Mouse (Mus musculus) small intestine, adult 2 months (tissue): Measurements from ENCODE around the gene Uchl4. TPM values are rescaled to one million over a fixed set of nuclear protein-coding genes. Genes with fewer than 3 reads are reported as not detected.

Experiments used
- H3K27ac ChIP-seq: fragments of 200-500 bp; 2 replicates; pipeline ENCODE4 v1.5.1; 2012; ENCODE audit warnings: low read depth, low read length, control low read depth, inconsistent platforms; ENCODE audit not compliant: insufficient read depth
- H3K27me3 ChIP-seq: fragments of 200-500 bp; 2 replicates; pipeline ENCODE4 v1.6.1; 2012; ENCODE audit warnings: mild to moderate bottlenecking, moderate library complexity, low read length, inconsistent platforms; ENCODE audit not compliant: control insufficient read depth, insufficient read depth
- H3K36me3 ChIP-seq: fragments of 200-500 bp; 2 replicates; pipeline ENCODE4 v1.6.1; 2012; ENCODE audit warnings: mild to moderate bottlenecking, low read length, control low read depth, inconsistent platforms; ENCODE audit not compliant: control insufficient read depth, insufficient read depth
- H3K4me1 ChIP-seq: fragments of 200-500 bp; 2 replicates; pipeline ENCODE4 v1.6.1; 2012; ENCODE audit warnings: low read length, inconsistent platforms, mixed read lengths; ENCODE audit not compliant: control insufficient read depth, insufficient read depth, insufficient read length
- H3K4me3 ChIP-seq: fragments of 200-500 bp; 2 replicates; pipeline ENCODE4 v1.5.1; 2012; ENCODE audit warnings: low read depth, mild to moderate bottlenecking, control low read depth, inconsistent platforms, low read length, moderate library complexity
- CTCF ChIP-seq: fragments of 200-500 bp; IDR thresholded peaks from 2 replicates; pipeline ENCODE4 v1.5.1; 2012; ENCODE audit warnings: low read depth, mild to moderate bottlenecking, control low read depth, inconsistent platforms, low read length, moderate library complexity, mixed read lengths; ENCODE audit not compliant: insufficient replicate concordance, insufficient read length; ENCODE audit errors: extremely low read depth
- POLR2A ChIP-seq: fragments of 200-500 bp; IDR thresholded peaks from 2 replicates; pipeline ENCODE4 v1.6.1; 2012; ENCODE audit warnings: low read depth, mild to moderate bottlenecking, control low read depth, inconsistent platforms, low read length, moderate library complexity
- WGBS: fragments of 180-500 bp; shearing (Covaris S2); methylation state at CpG from one replicate; pipeline ENCODE4 v1.1.7; 2018; 5-methylcytosine and 5-hydroxymethylcytosine counted together
- polyA plus RNA-seq: library from polyadenylated mRNA; depleted of rRNA; stranded (reverse); fragments of >200 nt; gene quantifications from 2 replicates; pipeline ENCODE4 v1.2.3, GENCODE M21; 2012; rRNA removed

Uchl4 gene
- polyA plus RNA-seq, 1 experiment = not detected

- Histone ChIP-seq H3K4me3 (no peak overlapping the region), H3K27ac (no peak overlapping the region), H3K36me3 (no peaks in the 10 kb centered on the region), H3K27me3 (no peaks in the 10 kb centered on the region), H3K4me1 (no peaks in the 10 kb centered on the region)
- TF ChIP-seq POLR2A (no peak), CTCF (no peak)
- 78% methylated on average over 4 of the region's 4 CpGs for WGBS
These were observed 39.3 kb downstream of the Uchl4 start for GRCm38 (mm10) chr9:64274291-64274690.

- Histone ChIP-seq H3K27ac (no peak overlapping the region), H3K4me3 (no peak overlapping the region), H3K4me1 (no peaks in the 10 kb centered on the region), H3K27me3 (no peaks in the 10 kb centered on the region), H3K36me3 (no peaks in the 10 kb centered on the region)
- 81% methylated on average over 1 of the region's 1 CpGs for WGBS
- TF ChIP-seq CTCF = no peak
- no peak for TF ChIP-seq POLR2A
These were observed 39.9 kb downstream of the Uchl4 start for GRCm38 (mm10) chr9:64274919-64275318.

- TF ChIP-seq CTCF (no peak), POLR2A (no peak)
- no peak overlapping the region for H3K4me3 ChIP-seq
- peaks cover 3% of the 10 kb centered on the region; the same call in 1 of the 2 replicates for H3K4me1 ChIP-seq
- no peak overlapping the region for H3K27ac ChIP-seq
- no peaks in the 10 kb centered on the region for H3K36me3 ChIP-seq
- H3K27me3 ChIP-seq = no peaks in the 10 kb centered on the region
- WGBS = 74% methylated on average over 8 of the region's 8 CpGs
These were observed 42.7 kb downstream of the Uchl4 start for GRCm38 (mm10) chr9:64277706-64278105.

GRCm38 (mm10) chr9:64278665-64279310 is 43.8 kb downstream of the Uchl4 start:
- Histone ChIP-seq H3K27me3 (no peaks in the 10 kb centered on the region), H3K4me3 (no peak overlapping the region), H3K27ac (no peak overlapping the region), H3K36me3 (no peaks in the 10 kb centered on the region), H3K4me1 (peaks cover 3% of the 10 kb centered on the region; the same call in 1 of the 2 replicates)
- 93% methylated on average over 6 of the region's 6 CpGs for WGBS
- TF ChIP-seq CTCF (no peak), POLR2A (no peak)

GRCm38 (mm10) chr9:64281105-64281780 is 46.2 kb downstream of the Uchl4 start, which contains the start of gene Tipin:
Gene Tipin (plus strand): TSS chr9:64281581.
- peaks cover 3% of the 10 kb centered on the region; the same call in 1 of the 2 replicates for H3K4me1 ChIP-seq
- WGBS = under 1% methylated on average over 46 of the region's 46 CpGs
- peak within 1 kb of the TSS; percentile 98 for H3K4me3 ChIP-seq
- H3K27ac ChIP-seq = 0 out of 2 replicates have a peak within 1 kb of the TSS, but pooled peaks have one; percentile 13
- no peaks in the 10 kb centered on the region for H3K36me3 ChIP-seq
- H3K27me3 ChIP-seq = no peaks in the 10 kb centered on the region
- TF ChIP-seq CTCF = no peak
- peak; percentile 52; the same call in 1 of the 2 replicates for TF ChIP-seq POLR2A

GRCm38 (mm10) chr9:64281781-64282178 is 46.8 kb downstream of the Uchl4 start:
- peaks cover 3% of the 10 kb centered on the region; the same call in 1 of the 2 replicates for H3K4me1 ChIP-seq
- H3K4me3 ChIP-seq = peak overlapping the region; percentile 98
- 1% methylated on average over 24 of the region's 24 CpGs for WGBS
- H3K27me3 ChIP-seq = no peaks in the 10 kb centered on the region
- TF ChIP-seq POLR2A = no peak
- no peak for TF ChIP-seq CTCF
- no peaks in the 10 kb centered on the region for H3K36me3 ChIP-seq
- H3K27ac ChIP-seq = 0 out of 2 replicates have a peak overlapping the region, but pooled peaks have one; percentile 13

GRCm38 (mm10) chr9:64282404-64282987 is 47.5 kb downstream of the Uchl4 start:
- Histone ChIP-seq H3K27ac (no peak overlapping the region), H3K4me3 (no peak overlapping the region), H3K27me3 (no peaks in the 10 kb centered on the region), H3K4me1 (peaks cover 3% of the 10 kb centered on the region; the same call in 1 of the 2 replicates), H3K36me3 (no peaks in the 10 kb centered on the region)
- 22% methylated on average over 5 of the region's 5 CpGs for WGBS
- TF ChIP-seq POLR2A = no peak
- no peak for TF ChIP-seq CTCF

Other genes starting within 250 kb of the Uchl4 start
- 45.7 and 90.4 TPM in 2 replicates for gene Smad6, start 213.1 kb upstream of the Uchl4 start, polyA plus RNA-seq
- gene Lctl, start 118.1 kb upstream of the Uchl4 start, polyA plus RNA-seq = 0.17 and 0.98 TPM in 2 replicates
- 0.70 and 1.9 TPM in 2 replicates for gene Zwilch, start 62.1 kb upstream of the Uchl4 start, polyA plus RNA-seq
- 122 and 189 TPM in 2 replicates for gene Rpl4, start 61.8 kb upstream of the Uchl4 start, polyA plus RNA-seq
- gene Snapc5, start 55.9 kb upstream of the Uchl4 start, polyA plus RNA-seq = 5.8 and 12.2 TPM in 2 replicates
- gene Map2k1, start 18.4 kb downstream of the Uchl4 start, polyA plus RNA-seq = 26.2 and 51.6 TPM in 2 replicates
- gene Tipin, start 46.4 kb downstream of the Uchl4 start, polyA plus RNA-seq = 0.29 and 0.35 TPM in 2 replicates
- gene Dis3l, start 106.1 kb downstream of the Uchl4 start, polyA plus RNA-seq = 6.6 and 7.2 TPM in 2 replicates
- 0.10 and 0.48 TPM in 2 replicates for gene Megf11, start 150.4 kb downstream of the Uchl4 start, polyA plus RNA-seq